Mouse (Mus musculus) lung, adult 2 months (tissue): ENCODE data around the gene Clcn6.

ENCODE experiments used
- CTCF ChIP-seq: fragments of 200-500 bp; IDR thresholded peaks from 2 replicates; pipeline ENCODE4 v1.5.1; 2011; ENCODE audit warnings: mild to moderate bottlenecking, low read length, control low read depth; ENCODE audit not compliant: insufficient read depth
- POLR2A ChIP-seq: fragments of 200-500 bp; IDR thresholded peaks from 2 replicates; pipeline ENCODE4 v1.6.1; 2011; ENCODE audit warnings: low read depth, mild to moderate bottlenecking, control low read depth, low read length, borderline replicate concordance; ENCODE audit errors: extremely low read depth

- TF ChIP-seq POLR2A (no peak), CTCF (no peak)
These were observed 22.5 kb upstream of the Clcn6 start for GRCm38 (mm10) chr4:148061086-148061480.
